Mouse (Mus musculus): ENCODE results near the gene Golgb1. TPM values are rescaled to one million over a fixed set of nuclear protein-coding genes. Genes with fewer than 3 reads are reported as not detected.
"Not testable (repeated sequence)": the region's sequence is repeated elsewhere in the genome, so short reads cannot be mapped to it uniquely, and the experiment has no call there.

Gene Golgb1
- total RNA-seq (2021), result 59.7 and 63.3 TPM in 2 replicates
- long read RNA-seq, experiment 1, full-length matches to known transcripts, result 2 of 9 reads
- long read RNA-seq, experiment 1, partial matches to known transcripts, result 6 of 9 reads
- long read RNA-seq, experiment 1, other reads (novel, unspliced or antisense), result 1 of 9 reads
- long read RNA-seq, experiment 2, partial matches to known transcripts, result 1 of 7 reads
- long read RNA-seq, experiment 2, other reads (novel, unspliced or antisense), result 6 of 7 reads

- peak; percentile 98 for DNase-seq
Measured at GRCm38 (mm10) chr16:36874583-36875275, at the start of gene Golgb1, which contains the start of gene Eaf2. Golgb1 (plus strand) TSS chr16:36875140. Eaf2 (minus strand) TSS chr16:36875003.

DNA sequence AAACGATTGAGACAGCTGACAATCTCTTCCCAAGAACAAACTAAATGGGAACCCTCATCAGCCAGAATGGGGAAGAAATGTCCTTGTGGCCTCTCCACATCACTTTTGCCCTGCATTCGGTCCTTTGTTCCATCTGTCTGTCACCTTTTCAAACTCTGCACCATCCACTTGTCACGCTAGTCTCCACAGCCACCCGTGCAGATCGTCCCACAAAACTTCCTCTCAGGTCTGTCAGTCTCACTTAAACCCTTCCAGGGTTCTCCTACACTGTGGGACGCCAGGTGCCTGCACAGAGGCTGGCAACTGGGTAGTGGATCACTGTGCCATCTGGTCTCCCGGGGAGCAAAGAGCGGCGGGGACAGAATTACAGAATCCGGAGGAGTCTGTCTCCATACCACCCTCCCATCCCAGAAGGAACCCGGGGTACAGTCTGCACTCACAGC is 47.3 kb upstream of the Golgb1 start:
- no peak for DNase-seq

- peak; percentile 92 for DNase-seq
Measured at GRCm38 (mm10) chr16:36828054-36828786, 46.7 kb upstream of the Golgb1 start, which contains the start of gene Iqcb1. Iqcb1 (plus strand) TSS chr16:36828385.

DNA sequence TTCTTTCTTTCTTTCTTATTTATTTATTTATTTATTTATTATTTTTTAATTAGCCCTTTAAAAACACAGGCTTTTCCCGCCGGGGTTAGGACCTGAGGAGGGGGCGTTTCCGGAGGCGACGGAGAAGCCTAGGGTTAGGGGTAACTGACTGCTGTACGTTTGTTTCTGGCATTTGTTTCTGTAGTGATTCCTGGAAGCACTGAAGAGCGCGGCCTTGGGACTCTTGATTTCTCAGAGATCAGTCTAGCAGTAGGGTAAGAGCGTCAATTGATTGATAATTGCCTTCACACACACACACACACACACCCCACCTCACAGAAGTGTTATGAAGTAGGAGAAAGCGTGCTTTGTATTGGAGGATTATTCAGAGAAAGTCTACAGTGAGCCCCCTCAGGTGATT is 46.1 kb upstream of the Golgb1 start:
- peak; percentile 22 for DNase-seq

- not testable (repeated sequence) for DNase-seq
Measured at GRCm38 (mm10) chr16:36846894-36847293, 28.0 kb upstream of the Golgb1 start.

DNA sequence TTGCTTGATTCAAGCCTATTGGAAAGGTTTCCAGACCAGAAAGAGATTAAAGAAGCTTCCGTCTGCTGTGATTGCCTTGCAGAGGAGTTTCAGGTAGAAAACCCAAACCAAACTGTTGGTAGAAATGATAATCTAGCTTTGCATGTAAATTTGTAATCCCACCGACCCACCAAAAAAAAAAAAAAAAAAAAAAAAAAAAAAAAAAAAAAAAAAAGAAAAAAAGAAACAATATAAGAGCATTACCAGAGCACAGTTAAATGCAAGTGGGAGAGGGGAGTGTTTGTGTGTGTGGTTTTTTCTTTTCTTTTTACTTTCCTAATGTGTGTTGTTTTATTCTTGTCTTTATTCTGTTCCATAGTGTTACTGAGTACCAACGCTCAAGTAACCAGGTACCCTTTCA is 23.7 kb upstream of the Golgb1 start:
- DNase-seq, result no peak

DNA sequence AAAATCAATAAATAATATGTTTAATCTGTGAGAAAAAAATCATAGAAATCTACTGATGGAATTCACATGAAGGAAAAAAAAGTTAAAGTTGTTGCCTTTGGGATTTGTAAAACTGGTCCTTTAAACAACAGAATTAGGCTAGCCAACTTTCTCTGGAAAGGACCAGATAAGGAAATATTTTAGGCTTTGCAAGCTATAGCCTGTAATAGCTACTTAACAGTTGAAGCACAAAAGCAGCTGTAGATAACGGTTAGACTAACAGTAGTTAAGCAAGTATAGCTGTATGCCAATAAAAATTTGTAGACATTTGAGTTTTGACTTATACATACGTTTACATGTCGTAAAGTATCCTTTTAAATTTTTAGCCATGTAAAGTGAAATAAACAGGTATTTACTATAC is 11.4 kb upstream of the Golgb1 start:
- DNase-seq, result no peak

DNA sequence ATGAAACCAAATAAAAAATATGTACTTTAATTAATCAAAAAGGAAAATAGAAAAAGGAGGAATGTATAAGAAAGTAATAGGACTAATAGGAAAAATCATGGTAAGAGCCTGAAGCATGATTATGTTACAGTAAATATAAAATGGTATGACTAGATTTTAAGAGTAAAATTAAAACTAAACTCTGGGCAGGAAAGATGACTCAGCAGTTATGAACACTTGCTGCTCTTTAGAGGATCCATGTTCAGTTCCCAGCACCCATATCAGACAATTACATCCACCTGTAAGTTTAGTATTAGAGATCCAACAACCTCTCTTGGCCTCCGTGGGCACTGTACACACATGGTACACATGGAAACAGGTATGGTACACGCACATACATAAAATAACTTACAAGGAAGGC is 5.5 kb upstream of the Golgb1 start:
- DNase-seq, result no peak

- DNase-seq, result peak; percentile 74
Measured at GRCm38 (mm10) chr16:36875276-36875851, 424 bp downstream of the Golgb1 start.

DNA sequence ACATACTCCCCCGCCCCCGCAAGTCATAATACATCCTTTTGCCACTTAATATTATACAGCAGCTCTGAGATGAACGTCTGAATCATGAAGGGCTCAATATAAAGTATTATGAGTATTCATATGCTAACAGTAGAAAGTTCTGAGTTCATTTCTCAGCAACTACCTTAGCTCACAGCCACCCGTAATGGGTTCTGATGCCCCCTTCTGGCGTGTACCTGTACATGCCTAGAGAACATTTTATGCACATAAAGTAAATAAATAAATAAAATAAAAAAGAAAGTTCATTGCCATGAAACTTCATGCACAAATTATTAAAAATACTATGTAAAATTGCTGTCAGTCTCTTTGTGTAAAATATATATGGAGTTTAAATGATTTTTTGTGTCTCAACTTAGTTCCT is 2.4 kb downstream of the Golgb1 start:
- peak; percentile 27 for DNase-seq

DNA sequence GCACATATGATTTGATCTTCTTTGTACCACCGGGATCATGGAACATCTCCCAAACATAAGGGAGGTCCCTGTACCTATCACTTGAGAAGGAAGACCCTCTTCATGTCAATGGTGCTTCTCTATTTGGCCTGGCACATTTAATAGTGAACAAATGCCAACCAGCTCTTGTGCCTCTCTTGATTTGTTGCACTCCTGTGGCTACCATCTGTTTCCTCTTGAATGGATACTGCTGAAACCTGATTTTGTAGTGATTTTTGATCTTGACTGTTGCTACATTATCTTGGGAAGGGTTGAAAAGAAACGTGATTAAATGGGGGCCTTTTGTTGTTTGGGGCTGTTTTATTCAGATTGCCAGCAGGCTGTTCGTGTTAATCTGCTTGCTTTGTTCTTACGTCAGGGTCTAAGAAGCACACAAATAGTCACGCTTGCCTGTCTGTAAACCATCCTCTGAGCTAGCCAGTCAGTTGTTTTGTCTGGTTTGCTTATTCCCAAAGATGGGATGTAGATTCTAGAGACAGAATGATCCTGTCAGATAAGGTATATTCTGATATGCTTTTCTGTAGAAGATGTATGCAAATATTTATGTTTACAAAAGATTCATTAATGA is 7.9 kb downstream of the Golgb1 start:
- no peak for DNase-seq

- peak; percentile 70 for DNase-seq
Measured at GRCm38 (mm10) chr16:36884881-36885280, 9.9 kb downstream of the Golgb1 start.

DNA sequence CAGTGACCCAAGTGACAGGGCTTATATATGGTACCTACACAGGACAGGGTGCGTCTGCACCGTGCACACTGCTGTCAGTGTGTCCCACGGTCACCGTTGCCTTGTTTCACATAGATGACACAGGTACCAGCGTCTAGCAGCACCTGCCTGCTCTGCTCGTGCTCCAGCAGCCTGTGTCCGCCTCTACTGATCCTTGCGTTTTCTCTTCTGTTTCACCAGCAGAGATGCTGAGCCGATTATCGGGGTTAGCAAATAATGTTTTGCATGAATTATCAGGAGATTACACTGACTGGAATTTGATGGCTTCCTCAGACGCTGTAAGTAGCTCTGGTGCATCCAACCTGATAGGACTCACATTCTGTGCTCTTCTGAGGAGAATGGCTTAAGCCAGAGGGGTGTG is 11.0 kb downstream of the Golgb1 start:
- DNase-seq, result no peak

DNA sequence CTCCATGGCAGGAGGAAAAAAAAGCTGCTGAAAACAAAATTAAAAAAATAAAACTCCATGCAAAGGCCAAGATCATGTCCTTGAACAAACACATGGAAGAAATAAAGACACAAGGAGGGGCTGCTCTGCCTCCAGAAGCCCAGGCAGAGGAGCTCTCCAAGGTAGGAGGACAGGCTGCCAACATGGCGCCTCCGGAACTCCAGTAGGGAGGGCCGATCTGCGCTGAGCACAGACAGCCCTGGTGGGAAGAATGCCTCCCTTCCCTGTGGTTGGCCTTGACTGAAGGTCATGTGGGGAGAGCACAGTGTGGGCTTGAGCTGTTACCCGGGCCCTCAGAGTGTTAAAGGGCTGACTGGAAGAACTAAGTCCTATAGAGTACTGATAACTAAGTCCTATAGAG is 12.6 kb downstream of the Golgb1 start:
- peak; percentile 66 for DNase-seq

DNA sequence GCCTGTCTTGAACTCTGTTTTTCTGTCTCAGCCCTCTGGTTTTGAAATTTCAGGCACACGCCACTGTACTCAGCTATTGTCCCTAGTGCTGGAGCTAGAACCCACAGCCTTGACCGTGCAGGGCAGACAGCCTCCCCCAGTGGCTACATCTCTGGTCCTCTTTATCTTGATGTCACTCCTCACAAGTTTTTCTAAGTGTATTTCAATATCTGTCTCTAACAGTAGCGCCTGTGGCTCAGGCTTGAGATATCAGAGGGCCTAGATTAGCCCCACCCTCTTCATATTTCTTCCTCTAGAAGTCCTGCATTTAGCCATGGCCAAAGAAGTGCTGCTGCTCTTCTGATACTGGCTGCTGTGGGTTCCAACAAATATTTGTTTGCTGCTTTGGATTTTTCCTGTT is 15.6 kb downstream of the Golgb1 start:
- no peak for DNase-seq

GRCm38 (mm10) chr16:36891415-36891814 is 16.5 kb downstream of the Golgb1 start:
- DNase-seq, result no peak

GRCm38 (mm10) chr16:36893317-36893716 is 18.4 kb downstream of the Golgb1 start:
- no peak for DNase-seq

GRCm38 (mm10) chr16:36896712-36897111 is 21.8 kb downstream of the Golgb1 start:
- no peak for DNase-seq

DNA sequence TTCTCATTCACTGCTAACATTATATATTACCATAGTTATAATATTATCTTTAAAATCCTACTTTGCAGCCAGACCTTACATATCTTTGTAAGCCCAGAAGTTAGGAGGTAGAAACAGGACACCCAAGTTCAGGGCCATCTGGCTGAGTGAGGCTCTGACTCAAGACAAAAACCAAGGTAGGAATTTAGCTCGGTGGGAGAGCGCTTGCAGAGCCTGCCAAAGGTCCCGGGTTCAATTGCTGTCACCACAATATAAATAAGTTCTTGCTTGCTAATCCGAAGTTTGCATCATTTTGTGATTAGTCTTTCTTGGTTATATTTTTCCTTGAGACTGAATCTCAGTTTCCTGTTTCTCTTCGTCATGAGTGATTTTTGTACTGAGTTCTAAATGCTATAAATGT is 28.2 kb downstream of the Golgb1 start:
- DNase-seq, result peak; percentile 18

DNA sequence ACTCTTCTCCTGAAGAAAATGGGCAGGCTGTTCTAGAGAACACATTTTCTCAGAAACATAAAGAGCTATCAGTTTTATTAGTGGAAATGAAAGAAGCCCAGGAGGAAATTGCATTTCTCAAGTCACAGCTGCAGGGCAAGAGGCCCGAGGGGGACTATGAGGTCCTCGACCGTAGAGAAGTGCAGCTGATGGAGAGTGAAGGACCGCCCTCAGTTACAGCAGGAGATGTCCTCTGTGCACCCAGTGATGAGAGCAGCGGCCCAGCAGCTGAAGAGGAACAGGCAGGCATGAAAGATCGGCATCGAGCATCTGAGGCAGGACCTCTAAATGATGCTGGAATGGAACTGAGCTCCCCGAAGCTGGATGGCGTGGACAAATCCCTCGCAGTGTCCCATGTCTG is 37.0 kb downstream of the Golgb1 start:
- DNase-seq, result no peak

DNA sequence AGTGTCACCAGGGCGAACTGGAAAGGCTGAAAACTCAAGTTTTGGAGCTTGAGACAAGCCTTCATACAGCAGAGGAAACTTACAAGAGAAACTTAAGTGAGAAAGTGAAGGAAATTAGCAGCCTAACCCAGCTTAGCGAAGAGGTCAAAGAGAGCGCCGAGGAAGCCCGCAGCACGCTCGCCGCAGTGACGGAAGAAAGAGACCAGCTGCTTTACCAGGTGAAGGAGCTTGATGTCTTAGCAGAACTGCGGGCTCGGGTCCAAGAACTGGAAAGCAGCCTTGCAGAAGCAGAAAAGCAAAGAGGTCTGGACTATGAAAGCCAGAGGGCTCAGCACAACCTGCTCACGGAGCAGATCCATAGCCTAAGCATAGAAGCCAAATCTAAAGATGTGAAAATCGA is 37.4 kb downstream of the Golgb1 start:
- DNase-seq, result no peak

- no peak for DNase-seq
Measured at GRCm38 (mm10) chr16:36914195-36914594, 39.3 kb downstream of the Golgb1 start.
